8 mouse cellular contexts compared by ENCODE assay signal in the genomic region with DNA sequence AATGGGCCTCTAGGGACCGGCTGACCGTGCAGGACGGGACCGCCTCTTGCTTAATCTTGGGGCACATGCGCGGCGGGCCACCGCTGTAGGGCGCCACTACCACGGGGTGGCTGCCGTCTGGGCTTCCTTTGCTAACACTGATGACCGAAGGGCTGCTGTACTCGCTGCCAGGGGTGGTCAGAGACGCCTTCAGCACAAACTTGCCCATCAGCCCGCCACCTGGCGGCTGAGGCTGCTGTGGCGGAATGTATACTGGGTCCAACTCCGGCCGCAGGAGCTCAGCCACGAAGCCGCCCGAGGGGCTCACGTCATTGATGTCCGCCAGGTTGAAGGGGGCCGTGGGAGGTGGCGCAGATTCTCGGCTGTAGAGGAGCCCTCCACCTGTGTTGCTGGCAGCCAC. TPM values are rescaled to one million over a fixed set of nuclear protein-coding genes. Genes with fewer than 3 reads are reported as not detected.
DNase-seq lines count a peak whose midpoint lies in the region; ATAC-seq and TF ChIP-seq lines count a peak whose summit lies in the region.

No protein-coding gene starts in this region.

- H3K4me2 ChIP-seq in hindbrain, embryonic 13.5 days: peak overlapping the region; percentile 89

- peak overlapping the region; percentile 69 to 87 for H3K4me3 ChIP-seq in ES-E14 (ENCODE audit: insufficient read depth in 1 of 2, low read depth in 1 of 2, low read length in 2 of 2, poor library complexity in 1 of 2, severe bottlenecking in 1 of 2)
- peak overlapping the region; percentile 56 for H3K4me3 ChIP-seq in hindbrain, embryonic 13.5 days

- H3K36me3 ChIP-seq in ES-E14 (ENCODE audit: control insufficient read depth, insufficient read depth, low read length, poor library complexity, severe bottlenecking): peaks cover 22% of the 10 kb centered on the region
- no peaks in the 10 kb centered on the region for H3K36me3 ChIP-seq in hindbrain, embryonic 13.5 days

- in situ Hi-C loops in ES-E14 (cut with MboI; ENCODE audit: low sequenced_read_pairs in 2 of 2, unreplicated experiment in 2 of 2): no loop called here

- peak; percentile 9 for ATAC-seq in hindbrain, embryonic 13.5 days (ENCODE audit: low FRiP score)

- peaks cover 39% of the 10 kb centered on the region for H3K27me3 ChIP-seq in hindbrain, embryonic 13.5 days

- H3K9ac ChIP-seq in ES-E14 (ENCODE audit: insufficient read depth, low read depth, low read length, poor library complexity, severe bottlenecking): peak overlapping the region; percentile 97
- peak overlapping the region; percentile 67 for H3K9ac ChIP-seq in hindbrain, embryonic 13.5 days

- no peaks in the 10 kb centered on the region for H3K9me3 ChIP-seq in ES-E14 (ENCODE audit: control insufficient read depth, insufficient read depth, low read depth, low read length)
- H3K9me3 ChIP-seq in hindbrain, embryonic 13.5 days: no peaks in the 10 kb centered on the region

- no peak for DNase-seq in ES-E14 (ENCODE audit: low read depth, low spot score)
- peak; percentile 44 to 61 for DNase-seq in cerebellum, postnatal 14 days
- peak; percentile 31 to 58 for DNase-seq in frontal cortex, postnatal 36 days (ENCODE audit: low spot score in 2 of 2)
- DNase-seq in layer of hippocampus, postnatal 36 days: peak; percentile 45 to 60
- peak; percentile 82 for DNase-seq in lung, postnatal 14 days
- DNase-seq in ovary, postnatal 36 days (ENCODE audit: low spot score): peak; percentile 79
- peak; percentile 45 for DNase-seq in thymus, postnatal 4 days

- H3K27ac ChIP-seq in ES-E14 (ENCODE audit: insufficient read depth, low read depth, low read length, poor library complexity, severe bottlenecking): 0 out of 2 replicates have a peak overlapping the region, but pooled peaks have one; percentile 3
- H3K27ac ChIP-seq in hindbrain, embryonic 13.5 days: no peak overlapping the region

- peaks cover 0 to 4% of the 10 kb centered on the region in 2 experiments; a peak in 2 of 4 replicates for H3K4me1 ChIP-seq in ES-E14 (ENCODE audit: control insufficient read depth in 2 of 2, insufficient read depth in 2 of 2, low read length in 2 of 2, poor library complexity in 1 of 2)
- H3K4me1 ChIP-seq in hindbrain, embryonic 13.5 days (replicated peaks): peaks cover 35% of the 10 kb centered on the region

- 0% methylated on average over 27 of the region's 27 CpGs for WGBS in hindbrain, embryonic 13.5 days

TF ChIP-seq in ES-E14, 5 proteins besides CTCF, POLR2A, EP300 and RAD21:
- TF ChIP-seq CHD2 (IDR thresholded peaks at IDR 0.05; ENCODE audit: low read depth, low read length) (no peak), MAFK (IDR thresholded peaks at IDR 0.05; ENCODE audit: insufficient read depth, low read depth, low read length) (no peak), ZC3H11A (IDR thresholded peaks at IDR 0.05; ENCODE audit: borderline replicate concordance, low read depth, low read length) (no peak), ZNF384 (IDR thresholded peaks at IDR 0.05; ENCODE audit: low read depth, low read length) (no peak), HCFC1 (IDR thresholded peaks at IDR 0.05; ENCODE audit: borderline replicate concordance, insufficient read depth, low read length) (no peak)

RNA-seq across cellular contexts. Expression of gene Klf4, which starts 2.0 kb away (rescaled TPM):
- 55.6 and 98.4 TPM in 2 replicates for total RNA-seq in ES-E14 (2012; rRNA removed)
- 2.3 and 2.7 TPM in 2 replicates for polyA plus RNA-seq in hindbrain, embryonic 13.5 days (2015; fragmentation: Nextera tagmentation; extraction: Ambion mirVana)
- 1 to 10 TPM; 4.8 to 5.3 TPM for total RNA-seq in layer of hippocampus, postnatal 36 days (2021)
